ENCODE assay signal across 8 mouse cellular contexts in genomic region chr14:25660661-25661060, GRCm38 (mm10). TPM values are rescaled to one million over a fixed set of nuclear protein-coding genes. Genes with fewer than 3 reads are reported as not detected.
DNase-seq lines count a peak whose midpoint lies in the region; ATAC-seq and TF ChIP-seq lines count a peak whose summit lies in the region.

No protein-coding gene starts in this region.

- no peak overlapping the region for H3K4me3 ChIP-seq in kidney, embryonic 15.5 days (replicated peaks)
- H3K4me3 ChIP-seq in kidney, embryonic 16.5 days (ENCODE audit: low read length): no peak overlapping the region
- H3K4me3 ChIP-seq in ES-E14 (ENCODE audit: insufficient read depth in 1 of 2, low read depth in 1 of 2, low read length in 2 of 2, poor library complexity in 1 of 2, severe bottlenecking in 1 of 2): peak overlapping the region; percentile 61 to 77
- no peak overlapping the region for H3K4me3 ChIP-seq in intestine, embryonic 15.5 days (replicated peaks)

- H3K4me2 ChIP-seq in kidney, embryonic 15.5 days: no peak overlapping the region
- no peak overlapping the region for H3K4me2 ChIP-seq in kidney, embryonic 16.5 days (replicated peaks; ENCODE audit: low read depth, low read length)
- H3K4me2 ChIP-seq in intestine, embryonic 15.5 days (replicated peaks): no peak overlapping the region

- ATAC-seq in kidney, embryonic 15.5 days (replicated peaks; ENCODE audit: low FRiP score): peak; percentile 44; the same call in 1 of the 2 replicates
- ATAC-seq in kidney, embryonic 16.5 days (ENCODE audit: low FRiP score, low TSS enrichment): no peak
- ATAC-seq in intestine, embryonic 15.5 days: peak; percentile 55

- H3K9me3 ChIP-seq in kidney, embryonic 15.5 days (replicated peaks): no peaks in the 10 kb centered on the region
- no peaks in the 10 kb centered on the region for H3K9me3 ChIP-seq in kidney, embryonic 16.5 days (ENCODE audit: low read length)
- H3K9me3 ChIP-seq in ES-E14 (ENCODE audit: control insufficient read depth, insufficient read depth, low read depth, low read length): no peaks in the 10 kb centered on the region
- H3K9me3 ChIP-seq in intestine, embryonic 15.5 days: no peaks in the 10 kb centered on the region

- no peak overlapping the region for H3K9ac ChIP-seq in kidney, embryonic 15.5 days
- no peak overlapping the region for H3K9ac ChIP-seq in kidney, embryonic 16.5 days (replicated peaks; ENCODE audit: low read length)
- peak overlapping the region; percentile 74 for H3K9ac ChIP-seq in ES-E14 (ENCODE audit: insufficient read depth, low read depth, low read length, poor library complexity, severe bottlenecking)
- H3K9ac ChIP-seq in intestine, embryonic 15.5 days: no peak overlapping the region

- H3K4me1 ChIP-seq in kidney, embryonic 15.5 days: peaks cover 4% of the 10 kb centered on the region; the same call in 1 of the 2 replicates
- H3K4me1 ChIP-seq in kidney, embryonic 16.5 days (ENCODE audit: insufficient read depth, low read length): no peaks in the 10 kb centered on the region
- peaks cover 7 to 19% of the 10 kb centered on the region in 2 experiments; a peak in 3 of 4 replicates for H3K4me1 ChIP-seq in ES-E14 (ENCODE audit: control insufficient read depth in 2 of 2, insufficient read depth in 2 of 2, low read length in 2 of 2, poor library complexity in 1 of 2)
- H3K4me1 ChIP-seq in intestine, embryonic 15.5 days (replicated peaks): no peaks in the 10 kb centered on the region

- H3K36me3 ChIP-seq in kidney, embryonic 15.5 days: peaks cover 99% of the 10 kb centered on the region
- H3K36me3 ChIP-seq in kidney, embryonic 16.5 days (ENCODE audit: insufficient read depth, low read length): peaks cover 96% of the 10 kb centered on the region
- H3K36me3 ChIP-seq in ES-E14 (ENCODE audit: control insufficient read depth, insufficient read depth, low read length, poor library complexity, severe bottlenecking): peaks cover 38% of the 10 kb centered on the region
- H3K36me3 ChIP-seq in intestine, embryonic 15.5 days: peaks cover 74% of the 10 kb centered on the region

- no peaks in the 10 kb centered on the region for H3K27me3 ChIP-seq in kidney, embryonic 15.5 days
- no peaks in the 10 kb centered on the region for H3K27me3 ChIP-seq in kidney, embryonic 16.5 days (ENCODE audit: insufficient read depth, low read length)
- H3K27me3 ChIP-seq in intestine, embryonic 15.5 days (replicated peaks): no peaks in the 10 kb centered on the region

- in situ Hi-C loops in ES-E14 (cut with MboI; ENCODE audit: low sequenced_read_pairs in 2 of 2, unreplicated experiment in 2 of 2): no loop called here

- H3K27ac ChIP-seq in kidney, embryonic 15.5 days: no peak overlapping the region
- H3K27ac ChIP-seq in kidney, embryonic 16.5 days (ENCODE audit: low read length): no peak overlapping the region
- H3K27ac ChIP-seq in ES-E14 (ENCODE audit: insufficient read depth, low read depth, low read length, poor library complexity, severe bottlenecking): peak overlapping the region; percentile 16
- no peak overlapping the region for H3K27ac ChIP-seq in intestine, embryonic 15.5 days

- no peak for DNase-seq in ES-E14 (ENCODE audit: low read depth, low spot score)
- DNase-seq in cerebellum, adult 18-20 months: peak; percentile 56 to 65
- no peak for DNase-seq in natural killer cell, adult 2 months (ENCODE audit: low spot score in 2 of 2)
- DNase-seq in adrenal gland, adult 2 months: no peak
- DNase-seq in layer of hippocampus, adult 9-10 months (ENCODE audit: low spot score): no peak

- WGBS in kidney, embryonic 15.5 days: 48% methylated on average over 11 of the region's 11 CpGs
- 45% methylated on average over 11 of the region's 11 CpGs for WGBS in kidney, embryonic 16.5 days
- 62% methylated on average over 11 of the region's 11 CpGs for WGBS in intestine, embryonic 15.5 days

TF ChIP-seq in ES-E14, 5 proteins besides CTCF, POLR2A, EP300 and RAD21:
- TF ChIP-seq MAFK (IDR thresholded peaks at IDR 0.05; ENCODE audit: insufficient read depth, low read depth, low read length) (no peak), ZC3H11A (IDR thresholded peaks at IDR 0.05; ENCODE audit: borderline replicate concordance, low read depth, low read length) (no peak), CHD2 (IDR thresholded peaks at IDR 0.05; ENCODE audit: low read depth, low read length) (no peak), ZNF384 (IDR thresholded peaks at IDR 0.05; ENCODE audit: low read depth, low read length) (no peak), HCFC1 (IDR thresholded peaks at IDR 0.05; ENCODE audit: borderline replicate concordance, insufficient read depth, low read length) (no peak)

RNA-seq across cellular contexts. Expression of gene Ppif, which starts 33.3 kb away (rescaled TPM):
- 41.5 and 42.1 TPM in 2 replicates for polyA plus RNA-seq in kidney, embryonic 15.5 days (2015; fragmentation: Nextera tagmentation; extraction: Ambion mirVana)
- 42.4 and 55.5 TPM in 2 replicates for polyA plus RNA-seq in kidney, embryonic 16.5 days (2015; fragmentation: Nextera tagmentation; extraction: Ambion mirVana)
- 24.9 and 27.0 TPM in 2 replicates for total RNA-seq in ES-E14 (2012; rRNA removed)
- polyA plus RNA-seq in intestine, embryonic 15.5 days (2015; fragmentation: Nextera tagmentation; extraction: Ambion mirVana): 89.9 and 90.5 TPM in 2 replicates
- total RNA-seq in adrenal gland, adult 2 months (2021): 10 to 100 TPM; 21.2 to 34.6 TPM
- polyA plus RNA-seq in adrenal gland, adult 2 months (2012; rRNA removed): 103 and 109 TPM in 2 replicates

Comparison
In these comparisons a context has a peak if more than half of its experiments do, and no peak if none do; other contexts are left out.
1. H3K4me3 ChIP-seq: peak in ES-E14 (2 of 2); none in kidney, embryonic 15.5 days (single experiment), kidney, embryonic 16.5 days (single experiment) and intestine, embryonic 15.5 days (single experiment).
2. DNase-seq: peak in cerebellum, adult 18-20 months (2 of 2); none in ES-E14 (single experiment), natural killer cell, adult 2 months (0 of 2), adrenal gland, adult 2 months (single experiment) and layer of hippocampus, adult 9-10 months (single experiment).